Mouse (Mus musculus) left cerebral cortex, postnatal 10 days (tissue): ENCODE measurements at regions not wholly inside any gene's neighbourhood (a gene's known extent, or its start where the extent isn't known, plus 50 kb on each side); places are given as distances from the start of the nearest gene placed in this dataset.

Experiments
- DNase-seq, 2 experiments: peaks; one replicate each; pipeline ENCODE4 v3.0.0; 2021 to 2022; ENCODE audit warnings: low spot score in 2 of 2, mixed read lengths in 1 of 2; ENCODE audit errors: extremely low spot score in 1 of 2
- intact Hi-C: fragments of 180-260 bp; cut with DNase I; formaldehyde crosslinking; loops from one replicate; pipeline ENCODE4 v1.15.1; 2025

DNA sequence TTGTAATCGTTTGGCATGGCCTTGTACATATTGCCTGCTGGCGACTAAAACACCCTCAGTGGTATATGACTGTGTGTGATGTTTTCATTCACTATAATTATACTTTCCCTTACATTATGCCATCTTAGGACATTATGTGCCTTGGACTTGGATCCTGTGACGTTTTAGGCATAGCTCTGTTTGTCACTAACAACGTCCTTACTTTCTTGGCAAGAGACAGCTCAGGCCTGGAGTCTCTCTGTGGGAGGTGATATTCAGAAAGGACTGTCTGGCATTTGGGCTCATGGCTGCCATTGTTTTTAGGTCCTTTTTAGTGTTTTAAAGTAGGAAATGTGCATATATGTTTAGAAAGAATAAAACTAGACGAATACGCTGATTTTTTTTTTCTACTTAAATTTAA lies 158.5 kb downstream of the Adra2a start:
- no peak for DNase-seq

DNA sequence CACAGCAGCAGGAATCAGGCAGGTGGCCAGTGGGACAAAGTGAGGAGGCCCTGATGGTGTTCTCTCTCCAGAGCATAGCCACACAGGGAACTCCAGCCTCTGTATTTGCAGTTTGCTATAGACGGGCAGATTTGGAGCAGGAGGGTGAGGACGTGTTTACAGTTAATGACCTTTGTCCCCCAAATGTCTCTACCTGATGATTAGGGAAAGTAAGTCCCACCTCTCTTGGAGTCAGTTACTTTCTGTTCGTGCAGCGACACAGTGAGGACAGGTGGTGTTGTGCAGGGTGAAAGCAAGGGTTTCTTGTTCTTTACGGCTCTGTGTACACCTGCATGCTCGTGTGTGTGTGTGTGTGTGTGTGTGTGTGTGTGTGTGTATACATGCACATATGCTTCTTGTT lies 162.9 kb downstream of the Adra2a start:
- intact Hi-C loops = no loop called here
- DNase-seq = no peak

More for the DNA sequence above, 158.5 kb downstream of the Adra2a start:
- intact Hi-C loops = no loop called here

DNA sequence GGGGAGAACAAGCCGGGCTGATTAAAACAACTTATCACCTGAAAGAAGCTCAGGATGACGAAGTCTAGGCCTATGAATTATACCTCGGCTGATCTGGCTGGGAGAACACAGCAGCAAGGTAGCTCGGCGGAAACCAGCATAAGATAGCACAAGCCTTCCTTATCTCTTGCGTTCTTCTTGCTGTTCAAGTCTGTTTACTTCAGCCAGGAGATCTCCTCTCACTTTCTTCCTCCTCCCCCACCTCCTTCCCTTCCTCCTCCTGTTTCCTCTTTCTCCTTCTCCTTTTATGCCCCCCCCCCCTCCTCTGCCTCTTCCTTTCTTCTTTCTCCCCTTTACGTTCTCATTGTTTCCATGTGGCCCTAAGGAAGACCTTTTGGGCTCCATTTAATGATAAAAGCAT lies 168.2 kb downstream of the Adra2a start:
- intact Hi-C loops = no loop called here
- no peak for DNase-seq

DNA sequence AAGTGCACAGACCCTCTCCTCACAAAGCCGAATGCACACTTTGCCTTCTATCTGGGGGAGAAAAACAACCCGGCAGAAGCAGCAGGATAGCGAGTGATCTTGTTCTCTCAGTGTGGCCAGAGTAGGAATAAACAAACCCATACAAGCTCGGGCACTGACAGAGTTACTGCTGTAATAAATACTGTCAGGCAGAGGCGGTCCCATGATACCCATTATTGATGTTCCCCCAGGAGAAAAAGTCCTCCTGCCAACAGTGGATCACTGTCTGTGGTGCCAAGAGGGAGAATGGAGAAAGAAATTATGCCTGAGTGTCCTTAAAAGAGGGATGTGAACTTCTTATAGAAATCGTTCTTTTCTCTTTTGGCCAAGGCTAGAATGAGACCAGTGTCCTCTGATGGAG lies 200.2 kb downstream of the Adra2a start:
- DNase-seq = no peak
- intact Hi-C loops = loop anchor here (10.0 kb wide), 1 partner anchor 199 kb away; the partner anchor contains the start of gene Adra2a

DNA sequence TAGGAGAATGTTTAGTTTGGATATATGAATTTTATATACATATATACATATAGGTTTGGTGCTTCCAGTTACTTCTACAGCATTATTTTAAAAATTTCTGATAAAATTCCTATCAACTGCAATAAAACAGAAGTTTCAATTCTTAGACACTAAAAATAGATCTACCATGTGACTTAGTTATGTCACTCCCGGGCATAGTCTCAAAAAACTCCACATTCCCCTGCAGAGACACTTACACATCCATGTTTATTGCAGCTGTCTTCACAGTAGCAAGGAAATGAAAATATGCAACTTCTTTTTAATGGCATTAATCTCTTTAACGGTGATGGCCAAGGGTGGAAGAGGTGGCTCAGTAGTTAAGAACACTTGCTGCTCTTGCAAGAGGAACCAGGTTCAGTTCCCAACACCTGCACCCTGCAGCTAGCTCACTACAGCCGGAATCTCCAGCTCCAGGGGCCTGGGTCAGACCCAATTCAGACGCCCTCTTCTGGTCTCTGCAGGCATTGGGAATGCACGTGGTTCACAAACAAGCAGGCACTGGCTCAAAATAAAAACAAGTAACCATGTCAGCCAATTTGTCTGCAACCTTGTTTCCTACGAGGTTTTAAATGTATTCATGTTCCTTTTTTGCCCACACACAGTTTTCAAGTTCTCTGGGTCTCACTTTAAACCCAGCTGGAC lies 204.4 kb downstream of the Adra2a start:
- intact Hi-C loops = loop anchor here (10.0 kb wide), 1 partner anchor 204 kb away; the partner anchor contains the start of gene Adra2a
- DNase-seq = peak in 1 of 2 experiments; percentile 30

DNA sequence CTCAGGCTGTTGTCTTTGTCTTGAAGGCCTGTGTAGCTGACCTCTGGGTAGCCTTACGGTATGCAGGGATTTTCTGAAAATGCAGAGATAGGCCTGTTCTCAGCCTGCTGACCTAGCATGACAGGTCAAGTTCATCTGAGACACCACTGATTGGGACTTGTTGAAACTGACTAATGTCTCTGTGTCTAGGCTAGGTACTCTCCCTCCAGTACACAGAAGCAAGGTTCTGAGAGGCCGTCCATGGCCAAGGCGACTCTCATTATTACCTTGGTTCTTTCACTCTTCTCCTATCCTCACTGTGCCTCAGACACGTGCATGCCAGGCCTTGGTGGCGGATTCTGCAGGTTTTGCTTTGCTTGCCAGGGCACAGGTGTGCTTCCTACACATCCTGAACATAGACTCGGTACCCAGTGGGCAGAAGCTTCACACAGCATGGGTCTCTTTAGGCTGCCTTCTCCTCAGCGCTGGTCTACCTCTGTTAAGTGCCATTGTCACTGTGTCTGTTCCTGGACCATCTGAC lies 208.3 kb downstream of the Adra2a start:
- intact Hi-C loops = no loop called here

DNA sequence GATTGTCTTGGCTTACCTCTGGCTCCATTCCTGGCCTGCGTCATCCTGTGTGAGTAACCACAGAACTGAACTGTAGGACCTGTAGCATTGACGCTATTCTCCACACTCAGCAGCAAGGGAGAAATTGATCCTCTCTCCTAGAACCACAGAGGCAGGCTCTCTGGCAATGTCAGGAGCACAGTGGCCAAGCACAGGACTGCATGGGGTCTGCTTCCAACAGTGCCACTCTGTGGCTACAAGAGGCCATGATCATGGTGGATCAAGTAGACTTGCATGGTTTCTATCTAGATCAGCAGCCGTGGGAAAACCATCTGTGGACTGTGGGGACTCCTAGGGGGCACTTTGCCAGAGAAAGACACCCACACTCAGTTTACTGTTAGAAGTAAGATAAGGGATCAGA lies 213.9 kb downstream of the Adra2a start:
- intact Hi-C loops = no loop called here
- no peak for DNase-seq

More for the DNA sequence above, 208.3 kb downstream of the Adra2a start:
- no peak for DNase-seq

DNA sequence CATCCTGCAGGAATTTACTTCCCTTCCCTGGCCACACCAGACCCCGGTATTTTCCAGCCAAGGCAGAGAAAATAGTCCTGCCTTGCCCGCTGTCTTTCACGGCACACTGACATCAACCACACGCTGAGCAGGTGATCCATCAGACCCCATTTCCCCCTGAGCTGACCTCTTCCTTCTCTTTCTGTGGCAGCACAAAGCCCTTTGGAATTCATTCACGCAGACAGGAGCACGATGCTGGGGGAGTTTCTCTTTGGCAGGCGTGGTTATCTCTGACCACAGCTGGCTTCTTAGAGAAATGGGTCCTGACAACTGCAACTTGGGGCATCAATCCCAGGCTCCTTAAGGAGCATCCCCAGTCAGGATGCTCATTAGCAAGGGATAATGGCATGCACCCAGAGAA lies 215.2 kb downstream of the Adra2a start:
- no peak for DNase-seq
- intact Hi-C loops = no loop called here

DNA sequence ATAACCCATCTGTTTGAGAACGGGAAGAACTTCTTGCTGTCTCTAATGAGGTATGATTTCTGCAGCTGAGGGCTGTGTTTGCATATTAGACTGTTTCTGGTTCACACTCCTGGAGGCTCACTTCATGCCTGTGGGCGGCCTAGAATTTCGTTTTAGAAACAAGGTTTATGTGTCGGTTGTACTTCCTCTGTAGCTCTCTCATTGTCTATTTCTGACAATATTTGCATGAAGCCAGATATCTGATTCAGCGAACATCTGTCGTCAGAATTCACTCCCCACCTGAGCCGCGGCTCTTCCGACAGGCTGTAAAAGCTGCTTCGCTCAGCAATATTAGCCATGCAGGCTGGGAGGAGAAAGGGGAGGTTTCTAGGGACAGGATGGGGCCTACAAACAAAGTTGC lies 233.4 kb downstream of the Adra2a start:
- no peak for DNase-seq
- intact Hi-C loops = no loop called here

DNA sequence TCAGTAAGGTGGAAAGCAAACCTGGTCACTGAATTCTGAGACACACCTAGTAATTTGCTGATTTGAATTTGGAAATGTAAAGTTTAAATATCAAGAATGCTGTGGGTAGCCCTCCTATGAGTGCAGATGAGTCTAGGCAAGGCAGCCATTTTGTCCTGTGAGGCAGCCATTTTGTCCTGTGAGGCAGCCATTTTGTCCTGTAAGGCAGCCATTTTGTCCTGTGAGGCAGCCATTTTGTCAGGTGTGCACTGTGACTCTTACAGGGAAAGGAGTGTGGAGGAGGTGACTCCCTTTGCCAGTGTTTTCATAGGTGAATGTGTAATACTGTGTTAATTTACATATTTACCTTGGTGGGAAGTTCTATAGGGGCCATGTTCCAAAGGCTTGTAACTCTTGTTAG lies 241.5 kb downstream of the Adra2a start:
- DNase-seq = no peak
- intact Hi-C loops = no loop called here

DNA sequence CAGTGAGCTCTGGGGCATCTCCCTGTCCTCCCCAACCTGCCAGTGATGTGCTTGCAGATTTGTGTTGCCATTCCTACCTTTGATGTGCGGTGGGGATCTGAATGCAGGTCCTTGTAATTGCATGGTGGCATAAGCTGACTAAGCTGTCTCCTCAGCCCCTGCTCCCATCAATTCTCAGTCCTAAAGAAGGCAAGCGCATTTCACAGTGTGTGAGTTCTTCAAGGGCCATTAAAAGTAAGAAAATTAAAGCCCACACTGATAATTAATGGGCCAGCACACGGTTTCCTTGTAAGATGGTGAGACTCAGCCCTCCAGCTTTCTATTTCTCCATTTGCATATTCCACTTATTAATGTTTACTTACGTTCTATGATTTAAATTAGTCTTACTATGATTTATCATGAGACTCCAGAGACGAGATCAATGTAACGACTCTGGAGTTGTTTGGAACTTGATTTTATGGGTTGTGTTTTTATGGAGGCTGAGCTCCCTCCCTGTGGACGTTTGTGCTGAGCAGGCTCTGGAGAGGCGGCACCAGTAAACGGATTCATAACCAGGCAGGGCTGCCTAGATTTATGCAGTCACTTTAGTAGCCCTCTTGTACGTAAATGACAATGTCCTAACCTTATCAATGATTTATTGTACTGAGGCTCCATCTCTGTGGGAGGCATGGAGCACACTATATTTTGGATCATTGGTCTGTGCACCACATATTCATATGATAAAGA lies 253.9 kb downstream of the Adra2a start:
- intact Hi-C loops = no loop called here

DNA sequence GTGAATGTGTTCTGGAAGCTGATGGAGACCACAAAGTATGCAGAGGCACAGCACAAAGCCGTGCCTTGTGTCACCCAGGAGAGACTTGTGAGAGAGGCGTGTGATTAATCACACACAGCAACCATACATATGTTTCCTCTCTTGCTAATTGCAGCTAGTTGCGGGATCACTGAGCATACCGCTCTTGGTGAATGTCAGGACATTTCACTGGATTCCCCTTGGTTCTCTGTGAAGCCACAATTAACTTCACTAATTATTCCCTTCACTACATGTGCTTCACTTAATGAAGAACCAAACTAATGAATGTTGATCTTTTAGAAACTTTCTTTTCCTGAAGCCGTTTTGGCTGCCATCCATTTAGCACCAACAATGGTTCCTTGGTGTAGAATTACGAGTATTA lies 267.3 kb downstream of the Adra2a start:
- no peak for DNase-seq
- intact Hi-C loops = no loop called here

More for the DNA sequence above, 253.9 kb downstream of the Adra2a start:
- no peak for DNase-seq

DNA sequence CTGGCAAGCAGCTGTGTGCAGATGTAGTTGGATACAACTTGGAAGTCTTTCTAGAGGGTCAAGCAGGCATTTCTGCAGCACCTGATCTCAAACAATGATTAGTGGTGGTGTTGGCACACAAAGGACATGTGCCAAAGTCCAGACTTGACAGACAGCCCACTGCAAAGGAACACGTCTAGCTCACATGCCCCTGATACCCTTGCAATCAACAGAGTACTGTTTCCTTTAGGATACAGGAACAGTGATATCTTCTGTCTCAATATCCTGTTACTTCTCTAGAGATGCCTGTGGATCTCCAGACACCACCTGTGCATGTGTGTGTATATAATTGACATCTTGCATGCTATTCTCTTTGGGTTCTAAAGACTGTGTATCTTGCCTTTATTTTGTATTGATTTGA lies 267.8 kb downstream of the Adra2a start:
- DNase-seq = no peak
- intact Hi-C loops = no loop called here

DNA sequence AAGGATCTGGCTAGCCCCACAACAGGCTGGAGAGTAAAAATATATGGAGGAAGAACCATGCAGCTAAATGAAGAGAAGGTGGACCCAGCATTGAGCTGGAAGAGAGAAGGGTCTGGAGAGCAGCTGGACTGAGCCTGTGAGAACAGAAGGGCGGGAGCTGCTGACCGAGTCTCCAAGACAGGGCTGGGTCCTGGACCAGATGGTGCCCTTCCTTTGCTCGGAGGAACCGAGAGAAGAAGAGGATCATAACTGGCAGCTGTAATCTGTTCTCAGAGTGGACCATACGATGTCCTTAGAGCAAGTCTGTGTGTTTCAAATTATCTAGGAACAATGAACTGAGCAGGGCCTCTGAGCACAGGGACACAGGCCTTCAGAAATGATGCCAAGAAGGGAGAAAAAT lies 279.3 kb downstream of the Adra2a start:
- intact Hi-C loops = no loop called here
- DNase-seq = no peak

DNA sequence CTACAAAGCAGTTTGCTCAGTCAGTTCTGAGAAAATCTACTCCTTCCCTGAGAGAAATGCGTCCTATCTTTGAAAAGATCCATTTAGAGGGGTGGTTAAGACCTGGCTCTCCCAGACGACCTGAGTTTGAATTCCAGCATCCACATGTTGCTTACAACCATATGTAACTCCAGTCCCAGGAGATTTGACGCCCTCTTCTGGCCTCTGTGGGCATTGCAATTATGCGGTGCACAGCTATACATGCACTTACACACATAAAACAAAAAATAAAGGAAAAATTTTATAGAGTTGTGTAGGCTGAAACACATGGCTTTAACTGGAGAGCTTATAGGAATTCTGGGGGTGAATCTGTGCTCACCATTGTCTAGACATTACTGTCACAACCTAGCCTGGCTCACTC lies 281.0 kb downstream of the Adra2a start:
- DNase-seq = no peak
- intact Hi-C loops = no loop called here

DNA sequence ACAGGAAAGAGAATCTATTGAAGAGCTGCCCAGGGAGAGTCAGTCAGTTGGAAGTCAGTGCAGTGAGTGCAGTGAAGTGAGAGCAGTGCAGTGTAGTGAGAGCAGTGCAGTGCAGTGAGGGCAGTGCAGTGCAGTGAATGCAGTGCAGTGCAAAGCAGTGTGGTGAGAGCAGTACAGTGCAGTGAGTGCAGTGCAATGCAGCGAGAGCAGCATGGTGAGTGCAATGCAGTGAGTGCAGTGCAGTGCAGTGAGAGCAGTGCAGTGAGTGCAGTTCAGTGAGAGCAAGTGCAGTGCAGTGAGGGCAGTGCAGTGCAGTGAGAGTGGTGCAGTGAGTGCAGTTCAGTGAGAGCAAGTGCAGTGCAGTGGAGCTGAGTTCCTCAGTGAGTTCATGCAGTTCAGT lies 288.2 kb downstream of the Adra2a start:
- intact Hi-C loops = no loop called here
- DNase-seq = no peak

DNA sequence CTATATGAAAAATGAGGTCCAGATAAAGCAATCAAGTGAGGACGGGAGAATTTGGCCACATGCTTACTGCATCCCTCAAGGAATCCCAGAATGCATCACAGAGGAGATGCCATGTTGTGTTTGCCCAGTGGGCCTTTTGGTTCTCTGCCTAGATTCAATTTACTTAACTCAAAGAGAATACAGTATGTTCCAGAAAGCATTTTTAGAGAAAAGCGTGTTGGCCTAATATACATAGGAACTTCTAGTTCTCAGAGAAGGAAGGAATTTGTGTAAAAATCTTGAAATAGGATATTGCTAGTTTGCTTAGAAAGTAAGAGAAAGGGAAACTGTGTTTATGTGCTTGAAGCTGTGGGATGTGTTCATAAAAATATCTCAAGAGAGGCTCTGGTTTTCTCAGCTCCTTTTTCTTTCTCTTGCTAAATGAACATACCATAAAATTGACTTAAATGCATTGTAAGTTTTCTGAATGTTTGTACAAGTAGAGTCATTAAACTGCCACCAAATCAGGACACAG lies 296.9 kb downstream of the Adra2a start:
- DNase-seq = peak in 1 of 2 experiments; percentile 9
- intact Hi-C loops = no loop called here

DNA sequence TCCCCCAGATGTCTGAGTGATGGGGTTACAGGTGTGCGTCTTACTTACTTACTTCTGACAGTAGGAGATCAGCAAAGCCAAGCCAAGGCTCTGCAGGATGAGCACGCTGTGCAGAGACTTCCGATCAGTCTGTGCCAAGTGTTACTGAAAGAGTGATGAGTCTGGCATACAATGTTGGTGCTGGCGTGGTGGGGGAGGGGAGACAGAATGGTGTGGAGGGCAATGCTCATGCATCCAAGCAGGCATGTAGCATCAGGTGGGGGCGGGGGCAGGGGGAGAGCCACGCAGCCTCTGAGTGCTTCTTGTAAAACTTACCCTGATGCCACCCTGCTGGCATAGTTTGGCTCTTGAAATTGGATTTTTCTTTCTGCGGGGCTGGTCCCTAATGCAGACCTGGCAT lies 315.8 kb downstream of the Adra2a start:
- intact Hi-C loops = no loop called here
- DNase-seq = no peak

DNA sequence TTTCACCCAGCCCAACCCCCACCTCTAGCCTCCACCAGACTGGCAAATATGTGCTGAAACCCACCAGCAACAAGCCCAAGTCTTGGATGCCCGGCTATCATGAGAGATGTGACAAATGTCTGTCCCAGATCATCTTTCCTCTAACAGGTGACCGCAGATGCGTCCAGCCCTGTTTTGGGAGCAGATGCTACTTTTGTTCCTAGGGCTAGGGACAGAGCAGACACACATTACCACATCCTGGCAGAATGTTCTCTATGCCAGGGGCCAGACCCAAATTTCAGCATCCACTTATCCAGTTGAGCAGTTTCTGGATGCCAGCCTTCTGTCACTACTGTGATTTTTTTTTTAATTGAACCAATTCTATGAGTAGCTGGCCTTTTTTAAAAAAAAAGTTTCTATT lies 316.7 kb downstream of the Adra2a start:
- intact Hi-C loops = no loop called here
- DNase-seq = no peak

DNA sequence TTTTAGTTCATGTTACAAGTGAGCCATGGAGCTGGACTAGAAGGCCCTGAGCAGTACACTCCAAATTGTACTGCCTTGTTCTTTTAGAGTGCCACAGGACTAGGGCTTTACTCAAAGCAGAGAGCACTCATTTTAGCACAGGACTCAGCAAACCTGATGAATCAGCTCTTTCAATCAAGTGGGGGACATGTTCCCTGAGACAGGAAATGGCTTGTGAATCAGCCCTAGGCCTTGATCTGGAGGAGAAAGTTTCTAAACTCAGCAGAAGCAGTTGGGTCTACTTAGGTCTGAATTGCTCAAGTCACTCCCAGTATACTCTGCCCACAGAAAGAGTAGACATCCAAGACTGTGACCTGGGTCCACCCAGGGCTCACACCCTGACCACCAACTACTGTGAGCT lies 341.1 kb downstream of the Adra2a start:
- intact Hi-C loops = no loop called here
- DNase-seq = no peak
